9 mouse cellular contexts compared by ENCODE assay signal in genomic region chr17:31019505-31019904, GRCm38 (mm10). TPM values are rescaled to one million over a fixed set of nuclear protein-coding genes. Genes with fewer than 3 reads are reported as not detected.
A peak's percentile ranks its signal among the peaks of the same experiment; 100 is the strongest.
DNase-seq lines count a peak whose midpoint lies in the region; ATAC-seq and TF ChIP-seq lines count a peak whose summit lies in the region.
"Had no signal": no experiment of that assay in that cellular context is flagged by ENCODE, and none has a peak within 500 bp of the region (broad histone marks: within the 10 kb centered on the region; RNA-seq: fewer than 3 reads in every experiment).

No protein-coding gene starts in this region.

- H3K9ac ChIP-seq in hindbrain, embryonic 14.5 days: no peak overlapping the region
- no peak overlapping the region for H3K9ac ChIP-seq in hindbrain, embryonic 12.5 days

- no peaks in the 10 kb centered on the region for H3K4me1 ChIP-seq in hindbrain, embryonic 14.5 days (replicated peaks; ENCODE audit: control insufficient read depth, insufficient read depth, low read length)
- H3K4me1 ChIP-seq in hindbrain, embryonic 12.5 days: no peaks in the 10 kb centered on the region
- no peaks in the 10 kb centered on the region; the same call in 1 of the 2 replicates for H3K4me1 ChIP-seq in cerebellum, adult 2 months (ENCODE audit: control insufficient read depth, insufficient read depth, low read length)

- no peak for TF ChIP-seq POLR2A in cerebellum, adult 2 months (IDR thresholded peaks at IDR 0.05; ENCODE audit: borderline replicate concordance, insufficient read depth, low read length)

- DNase-seq in hindbrain, embryonic 14.5 days (ENCODE audit: low spot score): peak; percentile 76
- peak; percentile 35 for DNase-seq in NIH3T3 (ENCODE audit: low read depth)
- peak; percentile 65 to 73 for DNase-seq in cerebellum, adult 2 months
- peak; percentile 71 to 73 for DNase-seq in heart, postnatal 36 days
- peak; percentile 66 for DNase-seq in left cerebral cortex, postnatal 4 days
- DNase-seq in retina, adult 2 months (ENCODE audit: low read depth, low spot score): peak; percentile 58
- DNase-seq in thymus, postnatal 36 days: peak; percentile 65 to 70

- peak; percentile 76 for TF ChIP-seq CTCF in cerebellum, adult 2 months (IDR thresholded peaks at IDR 0.05; ENCODE audit: borderline replicate concordance, insufficient read depth, low read depth, low read length)

- no peaks in the 10 kb centered on the region for H3K36me3 ChIP-seq in hindbrain, embryonic 14.5 days (replicated peaks; ENCODE audit: control insufficient read depth, insufficient read depth)
- H3K36me3 ChIP-seq in hindbrain, embryonic 12.5 days: no peaks in the 10 kb centered on the region

- intact Hi-C loops in heart, postnatal 36 days (cut with DNase I): loop anchor here (1.0 to 2.0 kb wide), 2 partner anchors 37 to 100 kb away; partner anchors contain the start of gene Abcg1
- intact Hi-C loops in left cerebral cortex, postnatal 4 days (cut with DNase I): loop anchor here (5.0 to 10.0 kb wide), 4 partner anchors 98 to 475 kb away; partner anchors contain the start of gene Rsph1

- no peak overlapping the region for H3K4me2 ChIP-seq in hindbrain, embryonic 14.5 days (replicated peaks)
- no peak overlapping the region for H3K4me2 ChIP-seq in hindbrain, embryonic 12.5 days (replicated peaks)

- ATAC-seq in hindbrain, embryonic 14.5 days (ENCODE audit: low FRiP score): no peak
- no peak for ATAC-seq in hindbrain, embryonic 12.5 days (ENCODE audit: low FRiP score)

- no peak overlapping the region for H3K27ac ChIP-seq in hindbrain, embryonic 14.5 days
- no peak overlapping the region for H3K27ac ChIP-seq in hindbrain, embryonic 12.5 days
- no peak overlapping the region for H3K27ac ChIP-seq in cerebellum, adult 2 months (ENCODE audit: insufficient read depth, low read length)

- no peaks in the 10 kb centered on the region for H3K27me3 ChIP-seq in hindbrain, embryonic 14.5 days (ENCODE audit: control insufficient read depth, insufficient read depth, low read length)
- H3K27me3 ChIP-seq in hindbrain, embryonic 12.5 days: no peaks in the 10 kb centered on the region
- no peaks in the 10 kb centered on the region for H3K27me3 ChIP-seq in cerebellum, adult 2 months (ENCODE audit: control insufficient read depth, insufficient read depth, low read length)

- 0 out of 2 replicates have a peak, but pooled peaks cover 3% of the 10 kb centered on the region for H3K9me3 ChIP-seq in hindbrain, embryonic 14.5 days (ENCODE audit: control insufficient read depth, low read length)
- H3K9me3 ChIP-seq in hindbrain, embryonic 12.5 days (replicated peaks): peaks cover 8% of the 10 kb centered on the region; the same call in 1 of the 2 replicates

- WGBS in hindbrain, embryonic 14.5 days: 2% methylated on average over 2 of the region's 2 CpGs
- 7% methylated on average over 2 of the region's 2 CpGs for WGBS in hindbrain, embryonic 12.5 days
- WGBS in cerebellum, adult 2 months: 5% methylated on average over 2 of the region's 2 CpGs

- H3K4me3 ChIP-seq in hindbrain, embryonic 14.5 days (replicated peaks; ENCODE audit: low read length): no peak overlapping the region
- H3K4me3 ChIP-seq in hindbrain, embryonic 12.5 days: no peak overlapping the region
- H3K4me3 ChIP-seq in cerebellum, adult 2 months (replicated peaks; ENCODE audit: insufficient read depth, low read depth, low read length): no peak overlapping the region
- H3K4me3 ChIP-seq: erythroblast, embryonic 14.5 days had no signal

RNA-seq across cellular contexts. Expression of gene Abcg1, which starts 38.0 kb away (rescaled TPM):
- 19.3 and 21.1 TPM in 2 replicates for polyA plus RNA-seq in hindbrain, embryonic 14.5 days (2014; fragmentation: Nextera tagmentation; extraction: Ambion mirVana)
- 15.3 and 17.5 TPM in 2 replicates for polyA plus RNA-seq in hindbrain, embryonic 12.5 days (2016; fragmentation: Nextera tagmentation; extraction: Ambion mirVana)
- polyA plus RNA-seq in cerebellum, adult 2 months (2012; rRNA removed): 41.4 and 42.8 TPM in 2 replicates
- 1 to 10 TPM; 5.1 to 8.5 TPM for total RNA-seq in heart, postnatal 36 days (2021)
- 10 to 100 TPM; 18.5 to 20.0 TPM for total RNA-seq in left cerebral cortex, postnatal 4 days (2021)
